Mouse (Mus musculus): ENCODE measurements at regions not wholly inside any gene's neighbourhood (a gene's known extent, or its start where the extent isn't known, plus 50 kb on each side); places are given as distances from the start of the nearest gene placed in this dataset.
A peak's percentile ranks its signal among the peaks of the same experiment; 100 is the strongest.

DNA sequence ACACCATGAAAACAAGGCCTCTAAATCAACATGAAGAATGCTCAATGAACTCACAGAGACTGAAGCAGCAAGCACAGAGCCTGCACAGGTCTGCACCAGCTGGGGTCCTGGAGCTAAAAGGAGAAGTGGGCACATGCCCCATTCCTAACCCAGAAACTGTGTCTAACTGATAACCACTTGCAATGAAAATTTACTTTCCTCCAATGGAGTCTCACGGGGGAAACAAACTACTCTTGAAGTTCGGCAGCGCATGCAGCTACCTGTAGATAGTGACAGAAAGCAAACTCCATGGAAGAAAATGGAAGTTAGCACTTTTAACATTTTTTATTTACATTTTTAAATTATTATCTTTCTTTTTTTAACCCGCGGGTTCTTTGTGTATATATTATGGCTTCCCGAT, 76.8 kb upstream of the Akap6 start:
- no peak for DNase-seq (ENCODE audit: low read depth)

DNA sequence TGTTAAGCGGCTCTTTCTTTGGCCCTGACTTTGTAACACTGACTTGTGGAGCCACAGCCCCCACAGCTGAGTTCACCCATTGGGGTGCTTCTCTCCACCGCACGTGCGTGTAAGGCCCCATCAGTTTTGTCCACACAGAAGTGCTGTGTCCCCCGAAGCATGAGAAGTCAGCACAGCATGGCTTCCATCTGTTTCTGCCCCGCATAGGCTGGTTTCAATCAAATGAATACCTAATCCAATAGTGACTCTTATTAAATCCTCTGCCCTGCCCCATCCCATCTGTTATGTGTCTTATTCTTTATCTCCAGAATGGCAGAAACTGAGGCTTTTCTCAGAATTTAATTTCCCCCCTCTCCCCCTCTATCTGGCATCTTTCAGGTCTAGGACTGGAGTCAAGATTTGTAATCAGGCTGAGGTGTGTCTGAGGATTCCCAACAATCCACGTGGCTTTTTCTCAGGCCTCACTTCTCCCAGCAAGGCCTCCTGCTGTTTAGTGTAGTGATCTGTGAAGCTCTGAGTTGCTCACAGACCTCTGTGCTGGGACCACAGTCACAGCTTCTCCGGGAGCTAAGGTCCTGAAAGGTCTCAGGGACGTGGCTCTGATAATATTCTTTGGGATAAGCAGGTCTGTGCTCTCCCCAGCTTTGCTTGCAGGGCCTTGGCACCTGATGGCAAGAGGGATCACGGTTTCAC, 75.6 kb upstream of the Akap6 start:
- DNase-seq (ENCODE audit: low read depth) = no peak

DNA sequence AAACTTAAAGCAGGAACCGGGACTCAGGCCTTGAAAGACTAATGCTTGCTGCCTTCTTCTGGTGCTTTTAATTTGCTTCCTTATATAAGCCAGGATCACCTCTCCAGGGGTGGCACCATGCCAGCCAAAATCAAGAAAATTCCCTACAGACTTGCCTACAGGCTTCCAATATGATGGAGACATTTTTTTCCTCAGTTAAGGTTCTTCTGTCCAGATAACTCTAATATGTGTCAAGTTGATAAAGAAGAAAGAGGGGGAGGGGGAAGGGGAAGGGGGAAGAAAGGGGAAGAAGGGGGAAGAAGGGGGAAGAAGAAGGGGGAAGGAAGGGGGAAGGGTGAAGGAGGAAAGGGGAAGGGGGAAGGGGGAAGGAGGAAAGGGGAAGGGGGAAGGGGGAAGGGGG, 74.3 kb upstream of the Akap6 start:
- DNase-seq (ENCODE audit: low read depth) = no peak

DNA sequence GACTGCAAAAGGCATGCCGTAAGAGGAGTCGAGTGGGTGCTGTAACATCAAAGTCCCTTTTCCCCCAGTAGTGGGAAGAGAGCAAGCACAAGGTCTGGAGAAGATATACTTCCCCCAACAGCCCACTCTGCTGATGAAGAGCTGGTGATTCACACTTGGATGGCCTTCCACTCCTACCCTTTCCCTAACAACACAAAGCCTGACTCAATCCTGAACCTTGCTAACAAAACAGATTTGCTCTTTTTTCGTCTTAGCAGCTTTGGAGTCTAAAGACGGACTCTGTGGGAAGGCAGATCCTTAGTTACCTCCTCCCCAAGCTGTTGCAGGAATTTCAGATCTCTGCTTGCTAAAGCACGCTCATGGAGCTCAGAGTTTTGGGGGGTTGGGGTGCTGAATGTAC, 70.4 kb upstream of the Akap6 start:
- DNase-seq (ENCODE audit: low read depth) = no peak

DNA sequence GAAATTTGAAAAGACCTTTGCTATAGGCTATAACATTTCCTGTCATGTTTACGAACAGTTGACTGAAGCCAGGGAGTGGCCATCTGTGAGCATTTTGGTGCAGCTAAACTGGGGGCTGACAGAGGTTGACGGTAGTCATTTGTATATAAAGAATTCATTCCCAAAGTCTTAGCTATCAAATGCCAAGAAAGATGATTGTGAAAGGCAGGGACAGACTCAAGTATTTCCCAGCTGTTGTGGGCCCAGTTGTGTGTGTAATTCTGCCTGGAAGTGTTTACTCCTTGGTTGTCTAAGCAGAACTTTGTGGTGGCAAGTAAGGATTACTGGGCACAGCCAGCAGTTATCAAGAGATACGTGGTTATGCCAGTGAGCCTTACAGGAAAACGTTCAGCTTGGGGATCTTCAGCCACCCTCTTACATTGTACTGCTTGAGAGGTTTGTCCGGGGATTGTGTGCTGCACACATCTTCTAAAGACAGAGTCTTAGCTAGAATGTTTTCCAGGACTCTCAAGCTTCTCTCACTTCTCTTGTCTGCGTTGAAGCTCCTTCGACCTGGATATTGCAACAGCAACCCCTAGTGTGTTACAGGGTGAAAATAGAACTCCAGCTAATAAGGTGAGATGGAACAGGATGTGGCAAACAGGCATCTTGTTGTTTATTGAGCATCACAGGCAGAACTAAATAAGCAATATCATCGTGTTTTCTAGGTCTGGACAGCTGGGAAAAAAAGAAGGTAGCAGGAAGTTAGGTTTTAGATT, 63.9 kb upstream of the Akap6 start:
- DNase-seq (ENCODE audit: low read depth) = peak; percentile 35

DNA sequence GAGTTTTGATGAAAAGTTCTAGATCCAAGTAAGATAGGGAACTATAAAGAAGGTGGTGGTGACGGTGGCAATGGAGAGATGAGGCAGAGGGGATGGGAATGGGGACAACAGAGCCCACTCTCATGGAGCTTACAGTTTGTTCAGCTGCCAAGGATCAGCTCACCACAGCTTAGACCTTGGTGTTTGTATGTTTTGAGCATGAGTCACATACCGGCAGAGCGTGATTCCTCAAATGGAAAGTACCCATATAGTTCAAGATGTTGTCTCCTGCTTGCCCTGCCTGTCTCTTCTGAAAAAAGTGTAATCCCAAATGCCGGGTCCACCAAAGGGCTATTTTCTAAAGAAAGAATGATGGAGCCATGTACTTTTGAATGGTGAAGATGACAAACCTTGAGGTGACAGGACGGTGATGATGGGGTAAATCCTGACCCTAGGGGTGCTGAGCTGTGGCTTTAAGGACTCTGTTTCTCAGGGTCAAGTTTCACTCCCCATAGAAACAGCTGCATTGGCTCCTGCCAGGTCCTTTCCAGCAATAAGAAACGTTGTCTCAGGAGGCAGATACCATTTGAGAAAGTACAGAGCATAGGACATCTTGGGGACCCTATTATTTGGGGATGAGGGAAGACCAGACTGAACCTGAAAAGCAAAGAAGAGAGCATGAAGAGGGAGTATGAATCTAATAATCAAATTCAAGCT, 62.8 kb upstream of the Akap6 start:
- peak; percentile 59 for DNase-seq (ENCODE audit: low read depth)

DNA sequence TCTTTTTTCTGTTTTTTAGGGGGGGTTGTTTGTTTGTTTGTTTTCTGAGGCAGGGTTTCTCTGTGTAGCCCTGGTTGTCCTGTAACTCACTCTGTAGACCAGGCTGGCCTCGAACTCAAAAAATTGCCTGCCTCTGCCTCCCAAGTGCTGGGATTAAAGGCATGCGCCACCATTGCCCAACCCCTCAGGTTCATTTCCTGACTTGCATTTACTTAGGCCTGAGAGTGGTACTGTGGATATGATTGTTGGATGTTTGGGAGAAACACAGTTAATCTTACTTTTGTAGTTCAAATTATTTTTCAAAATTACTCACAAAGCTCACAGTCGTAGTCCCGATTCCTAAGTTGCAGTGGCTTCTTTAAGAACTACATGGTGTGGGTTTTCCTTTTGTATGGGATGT, 62.3 kb upstream of the Akap6 start:
- DNase-seq (ENCODE audit: low read depth) = no peak

DNA sequence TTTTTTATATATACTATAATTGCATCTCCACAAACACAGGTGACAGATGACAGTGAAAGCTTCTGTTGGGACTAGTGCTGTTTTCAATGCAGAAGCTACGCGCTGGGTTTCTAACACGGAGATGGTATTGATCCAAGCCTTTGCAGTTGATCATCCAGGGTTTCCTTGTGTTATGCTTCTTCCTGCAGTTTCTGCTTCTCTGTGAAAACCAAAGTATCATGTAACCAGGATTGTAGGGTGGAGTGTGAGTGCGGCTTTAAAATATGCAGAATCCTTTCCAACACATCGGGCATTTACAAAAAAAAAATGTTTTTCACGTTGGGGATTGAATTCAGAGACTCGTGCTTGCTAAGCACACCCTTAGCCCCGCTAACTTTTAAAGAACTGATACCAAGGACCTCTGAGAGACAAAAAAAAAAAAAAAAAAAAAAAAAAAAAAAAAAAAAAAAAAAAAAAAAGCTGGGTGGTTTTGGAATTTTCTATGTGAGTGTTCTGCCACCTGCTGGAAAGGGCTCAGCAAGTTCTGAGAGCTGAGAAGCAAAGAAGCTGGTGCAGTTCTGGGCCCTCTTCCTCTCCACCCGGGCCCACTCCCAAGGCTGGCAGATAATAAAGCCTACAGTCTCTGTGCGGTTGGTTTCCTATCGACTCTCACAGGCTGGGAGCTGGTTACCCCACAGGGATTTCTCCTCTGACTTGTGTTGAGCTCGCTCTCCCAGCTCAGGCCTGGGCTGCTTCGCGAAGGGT, 61.5 kb upstream of the Akap6 start:
- peak; percentile 67 for DNase-seq (ENCODE audit: low read depth)

DNA sequence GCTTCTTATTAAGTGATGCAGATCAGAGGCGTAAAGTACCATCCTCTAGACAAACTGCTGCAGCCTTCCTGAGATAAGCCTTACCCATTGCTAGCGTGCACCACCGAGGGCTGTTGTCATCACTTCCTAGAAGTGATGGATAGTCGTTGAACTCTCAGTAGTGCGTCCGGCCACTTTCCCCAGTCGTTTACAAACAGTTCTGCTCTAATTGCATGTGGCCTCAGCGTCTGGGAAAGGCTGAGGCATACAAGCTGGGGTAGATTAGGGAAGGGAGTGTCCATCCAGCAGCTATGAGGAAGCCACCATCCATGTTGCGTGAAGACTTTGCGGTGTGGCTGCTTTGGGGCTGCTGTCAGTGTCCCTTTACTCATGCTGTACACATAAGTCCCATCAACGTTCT, 60.7 kb upstream of the Akap6 start:
- no peak for DNase-seq (ENCODE audit: low read depth)

DNA sequence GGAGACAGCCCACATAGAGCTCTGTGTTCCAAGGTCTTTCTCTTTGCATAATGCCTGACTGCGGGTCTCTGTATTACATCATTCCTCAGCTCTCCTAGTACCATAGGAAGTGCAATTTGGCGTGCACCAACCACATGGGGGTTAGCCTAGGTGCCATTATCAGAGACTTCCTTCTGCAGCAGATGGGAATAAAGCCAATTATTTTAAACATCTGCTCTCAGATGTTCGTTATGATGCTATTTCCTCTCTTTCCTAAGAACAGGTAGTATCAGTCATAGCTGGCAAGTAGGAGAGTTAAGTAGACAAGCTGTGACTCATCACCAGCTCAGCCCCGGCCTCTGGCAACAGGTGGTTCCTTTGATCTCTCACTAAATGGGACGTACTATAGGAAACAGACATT, 55.1 kb upstream of the Akap6 start:
- DNase-seq (ENCODE audit: low read depth) = peak; percentile 99

Data from 416B (cell line).